Mouse (Mus musculus) megakaryocyte, embryonic 14.5 days (primary cell): ENCODE results near the gene Nf2.

Source experiments
- FLI1 ChIP-seq: IDR thresholded peaks from 2 replicates; pipeline ENCODE4 v1.6.1; 2012; ENCODE audit warnings: low read length, inconsistent platforms, mixed read lengths
- GATA1 ChIP-seq: IDR thresholded peaks from 3 replicates; pipeline ENCODE4 v1.6.1; 2012; ENCODE audit warnings: mixed read lengths, low read length, inconsistent platforms, borderline replicate concordance

DNA sequence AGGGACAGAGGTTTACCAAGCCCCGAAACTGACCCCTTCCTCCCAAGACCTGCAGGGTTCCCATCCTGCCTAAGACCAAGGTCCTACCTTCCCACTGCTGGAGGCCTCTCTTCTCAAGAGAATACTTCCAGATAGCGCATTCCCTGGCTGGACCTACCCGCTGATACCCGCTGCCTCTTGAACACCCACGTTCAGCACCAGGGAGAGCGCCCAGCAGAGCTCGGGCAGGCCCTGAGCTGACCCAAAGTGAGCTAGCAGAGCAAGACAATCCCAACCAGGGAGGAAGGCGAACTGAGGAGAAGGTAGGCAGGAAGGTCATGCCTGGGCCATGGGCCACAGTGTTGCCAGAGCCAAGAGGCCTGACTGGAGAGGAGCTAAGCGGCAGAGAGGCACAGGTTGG lies 99.1 kb downstream of the Nf2 start:
- TF ChIP-seq GATA1, result no peak
- TF ChIP-seq FLI1, result no peak
